Mouse (Mus musculus) olfactory bulb, adult 2 months (tissue): ENCODE data around the gene Me1. TPM values are rescaled to one million over a fixed set of nuclear protein-coding genes. Genes with fewer than 3 reads are reported as not detected.
A peak's percentile ranks its signal among the peaks of the same experiment; 100 is the strongest.

Experiments
- H3K27ac ChIP-seq: fragments of 200-500 bp; 2 replicates; pipeline ENCODE4 v1.5.1; 2012; ENCODE audit warnings: low read depth, low read length; ENCODE audit not compliant: insufficient read depth
- H3K4me1 ChIP-seq: fragments of 200-500 bp; 2 replicates; pipeline ENCODE4 v1.6.1; 2012; ENCODE audit warnings: low read length; ENCODE audit not compliant: control insufficient read depth, insufficient read depth
- H3K4me3 ChIP-seq: fragments of 200-500 bp; 2 replicates; pipeline ENCODE4 v1.5.1; 2012; ENCODE audit warnings: mild to moderate bottlenecking, low read depth, low read length, moderate library complexity; ENCODE audit not compliant: insufficient read depth
- CTCF ChIP-seq: fragments of 200-500 bp; IDR thresholded peaks from 2 replicates; pipeline ENCODE4 v1.5.1; 2012; ENCODE audit warnings: low read depth, mild to moderate bottlenecking, low read length, moderate library complexity; ENCODE audit not compliant: insufficient read depth
- POLR2A ChIP-seq: fragments of 200-500 bp; IDR thresholded peaks from 2 replicates; pipeline ENCODE4 v1.6.1; 2012; ENCODE audit warnings: mild to moderate bottlenecking, low read depth, low read length, moderate library complexity; ENCODE audit not compliant: insufficient read depth
- WGBS: fragments of 180-500 bp; shearing (Covaris S2); methylation state at CpG from one replicate; pipeline ENCODE4 v1.1.7; 2018; 5-methylcytosine and 5-hydroxymethylcytosine counted together
- polyA plus RNA-seq: library from polyadenylated mRNA; stranded (reverse); fragments of >200 nt; gene quantifications from 2 replicates; pipeline ENCODE4 v1.2.4, GENCODE M21; 2012; ENCODE audit warnings: low replicate concordance; ENCODE audit not compliant: missing spikeins, insufficient read depth, insufficient read length

Me1 gene
- polyA plus RNA-seq, 1 experiment: not detected

GRCm38 (mm10) chr9:86647931-86648550 lies 47.7 kb downstream of the Me1 start:
- no peak overlapping the region for H3K4me3 ChIP-seq
- WGBS: 56% methylated on average over 7 of the region's 7 CpGs
- no peaks in the 10 kb centered on the region for H3K4me1 ChIP-seq
- TF ChIP-seq POLR2A: no peak
- TF ChIP-seq CTCF: no peak
- H3K27ac ChIP-seq: no peak overlapping the region

GRCm38 (mm10) chr9:86646807-86647206 lies 48.9 kb downstream of the Me1 start:
- no peak for TF ChIP-seq POLR2A
- TF ChIP-seq CTCF: no peak
- Histone ChIP-seq H3K27ac (no peak overlapping the region), H3K4me3 (no peak overlapping the region), H3K4me1 (no peaks in the 10 kb centered on the region)
- 15% methylated on average over 1 of the region's 1 CpGs for WGBS

GRCm38 (mm10) chr9:86643497-86643896 lies 52.3 kb downstream of the Me1 start:
- H3K27ac ChIP-seq: no peak overlapping the region
- H3K4me1 ChIP-seq: no peaks in the 10 kb centered on the region
- TF ChIP-seq POLR2A: no peak
- TF ChIP-seq CTCF: no peak
- 89% methylated on average over 4 of the region's 4 CpGs for WGBS
- no peak overlapping the region for H3K4me3 ChIP-seq

- no peak overlapping the region for H3K27ac ChIP-seq
These were observed 57.0 kb downstream of the Me1 start for GRCm38 (mm10) chr9:86638771-86639170.

GRCm38 (mm10) chr9:86631153-86631552 lies 64.6 kb downstream of the Me1 start:
- Histone ChIP-seq H3K4me1 (peaks cover 5% of the 10 kb centered on the region), H3K27ac (no peak overlapping the region), H3K4me3 (no peak overlapping the region)
- 61% methylated on average over 7 of the region's 7 CpGs for WGBS
- TF ChIP-seq POLR2A: no peak
- no peak for TF ChIP-seq CTCF

More at GRCm38 (mm10) chr9:86638771-86639170, 57.0 kb downstream of the Me1 start:
- TF ChIP-seq CTCF: no peak
- no peak for TF ChIP-seq POLR2A
- Histone ChIP-seq H3K4me3 (no peak overlapping the region), H3K4me1 (no peaks in the 10 kb centered on the region)
- WGBS: 55% methylated on average over 6 of the region's 6 CpGs

GRCm38 (mm10) chr9:86630352-86630931 lies 65.3 kb downstream of the Me1 start:
- Histone ChIP-seq H3K27ac (no peak overlapping the region), H3K4me1 (peaks cover 5% of the 10 kb centered on the region), H3K4me3 (no peak overlapping the region)
- WGBS: 92% methylated on average over 5 of the region's 5 CpGs
- TF ChIP-seq CTCF (no peak), POLR2A (no peak)

- H3K4me1 ChIP-seq: peaks cover 5% of the 10 kb centered on the region
- H3K4me3 ChIP-seq: no peak overlapping the region
- no peak overlapping the region for H3K27ac ChIP-seq
- WGBS: 73% methylated on average over 6 of the region's 6 CpGs
- TF ChIP-seq POLR2A: no peak
- no peak for TF ChIP-seq CTCF
These were observed 66.4 kb downstream of the Me1 start for GRCm38 (mm10) chr9:86629379-86629778.

GRCm38 (mm10) chr9:86627745-86628496 lies 67.8 kb downstream of the Me1 start:
- Histone ChIP-seq H3K4me1 (peaks cover 5% of the 10 kb centered on the region), H3K27ac (0 out of 2 replicates have a peak overlapping the region, but pooled peaks have one; percentile 21), H3K4me3 (no peak overlapping the region)
- WGBS: 68% methylated on average over 10 of the region's 10 CpGs
- no peak for TF ChIP-seq POLR2A
- TF ChIP-seq CTCF: no peak

GRCm38 (mm10) chr9:86626906-86627305 lies 68.8 kb downstream of the Me1 start:
- TF ChIP-seq POLR2A (no peak), CTCF (no peak)
- Histone ChIP-seq H3K4me3 (no peak overlapping the region), H3K27ac (no peak overlapping the region), H3K4me1 (peaks cover 5% of the 10 kb centered on the region)
- WGBS: 57% methylated on average over 3 of the region's 3 CpGs
